Mouse (Mus musculus) liver, adult (tissue): ENCODE measurements around the gene Akap13.

Source experiments
- GATA4 ChIP-seq: IDR thresholded peaks from 2 replicates; pipeline ENCODE4 v1.6.1; 2014; ENCODE audit warnings: mild to moderate bottlenecking, low read length; ENCODE audit not compliant: insufficient replicate concordance

The Akap13 gene

DNA sequence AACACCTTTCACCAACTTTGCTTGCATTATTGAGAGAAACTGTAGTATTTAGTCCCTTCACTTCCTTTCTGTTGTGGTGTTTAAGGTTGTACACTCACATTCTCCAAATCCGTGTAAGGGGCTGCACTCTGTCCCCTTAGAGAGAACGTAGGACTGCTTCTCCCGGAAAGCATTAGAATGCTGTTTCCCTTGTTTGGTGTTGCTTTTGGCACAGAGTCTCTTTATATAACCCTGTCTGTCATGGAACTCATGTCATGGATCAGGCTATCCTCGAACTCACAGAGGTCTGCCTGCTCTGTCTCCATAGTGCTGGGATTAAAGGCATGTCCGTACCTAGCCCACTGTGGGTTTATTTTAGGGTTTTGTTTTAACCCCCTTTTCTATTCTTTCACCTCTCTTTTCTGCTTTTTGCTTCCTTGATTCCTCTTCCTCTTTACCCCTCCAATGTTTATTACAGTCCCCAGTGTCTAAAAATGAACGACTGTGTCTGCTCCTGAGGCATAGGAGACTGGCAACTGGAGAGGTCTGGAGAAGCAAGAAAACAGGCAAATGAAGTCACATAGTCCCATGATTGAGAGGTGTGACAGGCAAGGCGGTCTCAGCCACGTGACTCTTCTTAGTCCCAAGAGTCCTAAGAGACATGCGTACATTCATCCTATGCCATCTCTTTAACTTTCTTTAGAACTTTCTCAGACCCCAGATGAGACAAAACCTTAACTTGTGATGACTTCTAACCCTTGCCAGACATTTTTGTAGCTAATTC, 186.3 kb downstream of the Akap13 start:
- no peak for TF ChIP-seq GATA4

DNA sequence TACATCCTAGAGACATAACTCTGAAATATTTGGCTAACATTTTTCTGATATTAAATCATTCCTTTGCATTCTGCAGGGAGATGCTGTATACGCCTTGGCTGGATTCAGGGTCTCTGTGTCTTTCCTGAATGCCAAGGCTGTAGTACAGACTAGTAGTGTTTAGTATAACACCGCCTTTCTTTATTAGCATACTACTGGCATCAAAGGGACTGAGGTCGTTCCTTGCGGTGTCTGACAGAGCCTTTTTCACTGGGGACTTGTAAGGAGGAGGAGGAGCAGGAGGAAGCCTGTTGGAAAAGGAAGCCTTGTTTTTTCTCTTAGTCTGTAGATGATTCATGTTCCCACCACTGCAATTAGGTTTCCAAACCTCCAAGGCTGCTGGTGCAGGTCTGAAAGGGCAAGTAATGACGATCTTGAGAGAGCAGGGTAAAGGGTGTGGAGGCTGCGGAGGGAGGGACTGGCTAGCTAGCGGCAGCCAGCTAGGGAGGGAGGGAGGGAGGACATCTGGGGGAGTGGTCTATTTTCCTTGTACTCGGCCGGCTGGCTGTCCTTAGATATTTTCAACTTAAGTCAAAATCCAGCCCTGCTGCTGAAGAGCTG, 186.9 kb downstream of the Akap13 start:
- TF ChIP-seq GATA4, result no peak

DNA sequence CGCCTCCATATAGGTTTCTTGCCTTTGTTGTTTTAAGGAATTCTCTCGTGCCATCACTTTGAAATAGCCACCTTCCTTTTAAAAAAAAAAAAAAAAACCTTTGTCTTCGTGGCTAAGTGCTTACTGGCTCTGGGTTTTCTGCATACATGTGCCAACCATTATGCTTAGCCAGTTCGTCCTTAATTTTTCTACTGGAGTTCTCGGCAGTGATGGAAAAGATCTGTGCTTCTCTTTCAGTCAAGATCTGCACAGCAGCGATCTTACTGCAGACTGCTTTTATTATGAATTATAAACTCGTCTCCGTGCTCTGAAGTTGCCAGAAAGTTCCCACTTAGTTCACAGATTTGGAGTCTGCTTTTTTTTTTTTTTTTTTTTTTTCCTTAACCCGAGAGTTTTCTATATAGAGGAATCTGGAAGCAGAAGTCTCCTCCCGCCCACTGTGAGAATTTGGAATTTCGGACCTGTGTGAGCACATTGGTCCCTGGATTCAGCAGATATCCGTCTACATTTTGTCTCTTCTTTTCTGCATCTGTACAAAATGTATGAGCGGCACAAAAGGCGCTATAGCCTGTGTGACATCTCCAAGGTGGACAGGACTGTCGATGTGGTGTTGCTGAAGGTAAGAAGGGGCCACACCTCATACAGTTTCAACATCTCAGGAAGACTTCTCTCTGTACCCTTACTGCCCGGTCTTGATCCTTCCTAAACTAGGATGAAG, 187.7 kb downstream of the Akap13 start:
- no peak for TF ChIP-seq GATA4

DNA sequence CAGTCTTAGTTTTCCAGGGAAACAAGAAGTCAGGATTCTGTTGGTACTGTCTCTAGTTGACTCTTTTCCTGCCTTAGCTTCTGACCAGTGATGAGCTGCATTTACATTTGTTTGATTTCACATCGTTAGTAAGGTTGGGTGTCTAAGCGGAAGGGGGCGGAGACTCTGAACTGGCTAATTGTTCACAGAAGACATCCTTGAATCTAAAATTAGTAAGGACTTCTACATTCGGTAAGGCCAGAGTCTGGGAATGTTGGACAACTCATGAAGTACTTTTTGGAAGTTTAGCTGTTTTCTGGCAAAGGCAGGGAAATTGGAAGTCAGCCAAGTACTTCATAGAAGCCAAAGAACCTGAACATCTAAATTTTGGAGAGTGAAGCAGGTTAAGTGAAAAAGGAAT, 188.7 kb downstream of the Akap13 start:
- TF ChIP-seq GATA4, result no peak

DNA sequence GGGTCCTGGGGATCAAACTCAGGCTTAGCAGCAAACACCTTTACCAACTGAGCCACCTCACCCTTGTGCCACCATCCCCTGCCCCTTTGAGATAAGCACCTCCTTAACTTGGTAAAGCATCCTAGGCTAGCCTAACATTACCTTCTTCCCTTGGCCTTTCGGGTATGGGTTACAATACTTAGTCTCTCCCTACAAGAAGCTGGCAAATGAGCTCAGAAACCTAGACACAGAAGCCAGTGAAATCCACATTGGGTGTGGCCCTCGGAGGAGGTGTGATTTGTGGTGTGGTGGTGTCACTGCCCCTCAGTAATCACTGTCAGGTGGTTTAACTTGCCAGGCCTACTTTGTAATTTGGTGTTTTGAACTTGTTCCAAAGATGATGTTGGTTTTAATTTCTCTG, 189.3 kb downstream of the Akap13 start:
- no peak for TF ChIP-seq GATA4

DNA sequence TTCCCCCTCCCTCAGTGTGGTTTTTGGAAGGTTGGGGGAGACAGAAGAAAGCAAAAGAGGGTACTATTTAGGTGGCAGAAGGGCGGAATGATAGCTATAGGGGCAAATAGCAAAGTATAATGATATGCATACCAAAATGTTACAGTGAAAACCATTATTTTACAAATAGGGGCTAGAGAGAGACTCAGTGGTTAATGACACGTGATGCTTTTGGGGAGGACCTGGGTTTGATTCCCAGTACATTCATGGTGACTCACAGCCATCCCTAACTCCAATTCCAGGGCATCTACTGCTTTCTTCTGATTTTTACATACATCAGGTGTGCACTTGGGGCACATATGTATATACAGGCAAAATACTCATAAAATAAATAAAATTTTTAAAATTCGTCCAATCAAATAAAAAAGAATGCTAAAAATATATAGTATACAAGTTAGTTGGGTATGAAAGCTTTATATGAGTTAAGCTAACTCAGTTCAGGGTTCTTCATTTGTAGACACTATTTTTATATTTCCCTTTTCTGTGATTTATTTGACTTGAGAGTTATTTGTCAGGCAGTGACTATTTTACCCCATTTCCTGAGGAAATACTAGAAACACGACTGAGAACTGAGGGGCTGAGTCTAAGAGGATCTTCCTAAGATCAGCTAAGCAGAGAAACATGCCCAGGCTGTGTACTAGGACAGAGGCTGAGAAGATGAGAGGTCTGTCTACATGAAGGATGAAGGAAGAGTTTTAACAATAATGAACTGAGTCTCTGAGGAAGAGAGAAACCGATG, 190.0 kb downstream of the Akap13 start:
- TF ChIP-seq GATA4, result no peak

DNA sequence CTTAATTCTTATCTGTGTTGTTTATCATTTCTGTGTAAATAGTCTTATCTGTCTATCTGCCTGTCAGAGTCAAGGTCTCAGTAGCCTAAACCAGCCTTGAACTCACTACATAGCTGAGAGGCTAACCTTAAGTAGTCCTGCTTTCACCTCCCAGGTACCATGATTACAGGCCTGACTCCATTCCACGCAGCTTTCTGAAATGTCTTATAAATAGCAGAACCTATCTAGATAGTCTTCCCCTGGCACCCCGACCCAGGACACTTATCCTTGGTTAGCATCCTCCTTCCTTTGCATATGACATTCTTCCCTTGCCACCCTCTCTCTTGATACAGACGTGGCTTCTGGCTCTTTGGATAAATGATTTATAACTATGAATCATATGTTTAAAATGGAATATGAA, 192.7 kb downstream of the Akap13 start:
- no peak for TF ChIP-seq GATA4

DNA sequence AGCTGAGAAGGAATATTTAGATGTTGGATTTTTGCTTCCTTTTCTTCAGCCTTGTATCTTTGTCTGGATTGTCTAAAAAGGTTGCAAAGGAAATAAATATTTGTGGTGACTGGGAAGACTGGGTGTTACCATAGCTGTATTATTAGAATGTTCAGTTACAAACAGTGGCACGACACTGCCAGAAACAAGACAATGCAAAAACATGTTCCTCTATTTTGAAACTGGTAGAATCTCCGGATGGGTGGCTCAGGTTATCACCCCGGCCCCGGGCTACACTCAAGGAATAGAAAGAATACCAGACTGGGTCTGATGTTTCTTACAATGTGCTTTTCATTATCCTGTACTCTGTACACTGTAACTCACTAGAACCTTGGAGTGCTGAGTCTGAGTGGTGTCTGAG, 193.6 kb downstream of the Akap13 start:
- no peak for TF ChIP-seq GATA4

DNA sequence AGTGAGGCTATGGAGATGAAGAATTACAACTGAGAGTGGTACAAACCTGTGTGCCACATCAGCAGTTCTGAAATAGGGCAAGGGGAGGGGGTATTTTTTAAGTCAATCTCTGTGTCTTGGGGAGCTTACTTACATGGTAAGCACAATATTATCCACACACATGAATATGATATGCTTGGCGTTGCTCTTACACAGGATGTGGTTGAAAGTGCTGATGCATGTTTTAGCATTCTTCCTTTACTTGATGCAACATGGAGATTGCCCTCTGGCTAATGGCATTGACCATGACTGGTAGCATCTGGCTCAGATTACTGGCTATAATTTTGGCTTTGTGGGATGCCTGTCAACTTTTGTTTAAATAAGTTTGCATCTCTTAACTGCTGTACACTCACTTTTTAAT, 194.6 kb downstream of the Akap13 start:
- TF ChIP-seq GATA4, result no peak

DNA sequence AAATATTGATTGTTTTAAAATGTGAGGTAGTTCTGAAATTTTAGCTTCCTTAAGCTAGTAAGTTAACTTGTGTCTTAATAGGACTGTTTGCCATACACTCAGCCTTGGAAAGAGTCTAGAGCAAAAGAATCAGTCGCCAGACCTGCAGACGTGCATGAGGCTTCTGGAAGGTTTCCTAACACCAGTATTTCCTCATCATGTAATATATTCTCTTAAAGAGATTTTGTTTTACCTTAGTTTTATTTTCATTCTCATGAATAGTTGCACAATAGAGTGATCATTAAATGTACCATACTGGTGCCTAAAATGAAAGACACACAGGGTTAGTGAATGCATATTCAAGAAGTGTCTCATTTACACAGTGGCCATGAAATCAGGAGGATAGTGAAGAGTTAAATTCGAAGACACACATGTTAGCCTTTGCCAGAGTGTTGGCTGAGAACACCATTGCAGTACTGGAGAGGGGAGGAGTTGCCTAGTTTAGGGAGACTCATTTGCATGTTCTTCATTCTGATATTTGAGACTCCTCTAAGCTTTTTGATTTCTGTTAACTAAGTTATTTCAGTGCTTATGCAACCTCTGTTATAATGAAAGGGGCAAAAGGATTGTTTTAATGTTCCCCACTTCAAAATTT, 198.5 kb downstream of the Akap13 start:
- no peak for TF ChIP-seq GATA4

DNA sequence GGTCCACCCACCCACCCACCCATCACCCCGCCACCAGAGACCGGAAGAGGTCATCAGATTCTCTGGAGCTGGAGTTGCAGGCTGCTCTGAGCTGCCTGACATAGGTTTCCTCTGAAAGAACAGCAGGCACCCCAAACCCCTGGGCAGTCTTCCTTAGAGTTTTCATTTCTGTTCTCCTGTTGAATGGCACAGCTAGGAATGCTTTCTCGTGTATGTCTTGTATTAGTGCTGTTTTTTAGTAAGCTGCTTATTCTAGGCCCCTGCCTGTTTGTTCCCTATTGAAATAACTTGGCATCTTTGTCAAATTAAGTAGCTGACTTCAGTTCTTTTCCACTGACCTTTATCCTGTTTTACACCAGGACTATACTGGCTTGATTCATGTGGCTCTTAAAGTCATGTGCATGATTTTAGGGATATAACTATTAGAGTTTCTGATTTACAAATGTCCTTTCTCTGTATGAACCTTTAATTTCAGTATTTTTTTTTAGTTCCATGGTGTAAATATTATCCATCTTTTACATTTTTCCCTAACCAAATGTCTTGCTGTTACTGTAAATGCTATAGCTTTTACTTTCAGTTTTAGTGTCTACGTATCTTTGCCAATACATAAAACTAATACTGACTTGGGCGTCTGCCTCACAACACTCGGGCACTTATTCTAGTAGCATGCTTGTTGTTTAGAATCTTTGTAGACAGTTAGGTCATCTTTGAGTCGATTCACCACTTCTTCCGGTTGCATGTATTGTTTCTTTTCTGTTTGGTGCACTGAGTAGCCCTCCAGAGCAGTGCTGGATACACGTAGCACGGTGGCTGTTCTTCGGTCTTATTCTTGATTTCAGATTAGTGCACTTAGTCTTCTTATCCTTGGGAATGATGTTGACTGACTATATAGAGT, 200.1 kb downstream of the Akap13 start:
- no peak for TF ChIP-seq GATA4

DNA sequence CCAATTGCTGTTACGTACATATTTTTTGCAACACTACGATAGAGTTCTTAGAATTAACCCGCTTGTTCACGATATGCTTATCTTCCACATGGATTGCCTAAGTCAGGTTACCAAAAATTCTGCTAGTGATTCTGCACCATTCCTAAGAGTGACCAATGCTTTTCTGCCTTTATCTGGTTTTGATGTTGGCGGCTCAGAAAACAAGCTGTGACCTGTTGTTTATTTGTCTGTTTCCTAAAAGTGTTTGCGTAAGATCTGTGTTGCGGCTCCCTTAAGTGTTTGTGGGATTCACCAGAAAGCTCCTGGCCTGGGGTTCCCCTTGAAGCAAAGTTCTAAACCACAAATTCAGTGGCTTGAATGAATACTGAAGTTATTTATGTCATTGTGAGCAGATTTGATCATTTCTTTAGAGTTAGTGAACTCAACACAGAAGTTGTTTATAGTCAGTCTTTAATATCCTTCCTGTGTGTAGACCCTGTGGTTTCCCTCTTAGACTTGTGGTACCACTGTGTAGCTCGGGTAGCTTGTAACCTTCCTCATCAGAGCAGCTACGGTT, 201.0 kb downstream of the Akap13 start:
- TF ChIP-seq GATA4, result no peak

DNA sequence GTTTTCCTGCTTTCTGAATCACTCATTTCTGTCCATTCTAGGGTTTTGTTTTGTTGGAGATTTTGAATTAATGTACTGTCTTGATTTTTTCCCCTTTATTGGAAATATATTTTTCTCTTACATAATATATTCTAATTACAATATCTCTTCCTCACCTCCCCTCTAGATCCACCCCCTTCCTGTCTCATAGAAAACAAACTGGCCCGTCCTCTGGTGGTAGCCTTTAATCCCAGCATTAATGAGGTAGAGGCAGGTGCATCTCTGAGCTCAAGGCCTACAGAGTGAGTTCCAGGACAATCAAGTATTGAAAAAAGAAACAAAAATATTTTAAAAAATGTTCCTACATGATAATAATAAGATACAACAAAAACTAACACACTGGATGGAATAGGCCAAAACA, 201.6 kb downstream of the Akap13 start:
- no peak for TF ChIP-seq GATA4

DNA sequence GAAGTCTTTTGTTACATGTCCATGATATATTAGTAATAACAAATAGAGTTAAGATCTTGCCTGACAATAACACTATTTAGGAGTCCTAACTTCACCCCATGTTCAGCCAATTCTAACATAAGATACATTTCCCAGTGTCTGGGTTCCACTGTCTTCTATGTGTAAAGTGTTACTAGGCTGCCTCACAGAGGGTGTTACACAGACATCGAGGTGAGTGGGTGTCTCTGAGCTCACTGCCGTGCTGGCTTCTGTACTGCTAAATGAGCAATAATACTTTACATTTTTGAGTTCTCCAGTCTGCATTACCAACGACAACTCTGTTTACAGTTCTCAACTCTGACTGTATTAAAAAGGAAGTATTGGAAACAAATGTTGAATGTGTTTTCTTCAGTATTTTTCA, 209.1 kb downstream of the Akap13 start:
- no peak for TF ChIP-seq GATA4

DNA sequence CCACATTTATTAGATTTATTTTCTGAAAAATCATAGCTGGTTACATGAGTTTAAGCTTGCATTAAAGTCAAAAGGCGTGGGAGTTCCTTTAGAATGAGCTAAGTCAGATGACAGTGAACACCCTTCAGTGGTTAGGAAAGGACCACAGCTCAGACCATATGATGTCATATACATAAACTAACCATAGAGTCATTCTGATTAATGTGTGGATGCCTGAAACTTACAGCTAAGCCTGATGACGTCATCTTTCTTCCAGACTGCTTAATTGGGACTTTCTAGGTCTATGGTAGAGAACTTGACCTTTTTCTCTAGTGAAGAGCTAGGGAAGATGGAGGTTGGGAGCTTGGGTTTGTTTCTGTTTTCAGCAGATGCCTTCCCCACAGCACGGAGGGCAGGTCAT, 211.6 kb downstream of the Akap13 start:
- TF ChIP-seq GATA4, result no peak
